Mouse (Mus musculus) 3134 (cell line): ENCODE data around the gene Prss50.

Experiments used
- DNase-seq: peaks from one replicate; pipeline ENCODE4 v3.0.0-alpha.2; 2011; ENCODE audit warnings: low spot score; ENCODE audit not compliant: insufficient read length; ENCODE audit errors: extremely low read depth

Prss50 gene

DNA sequence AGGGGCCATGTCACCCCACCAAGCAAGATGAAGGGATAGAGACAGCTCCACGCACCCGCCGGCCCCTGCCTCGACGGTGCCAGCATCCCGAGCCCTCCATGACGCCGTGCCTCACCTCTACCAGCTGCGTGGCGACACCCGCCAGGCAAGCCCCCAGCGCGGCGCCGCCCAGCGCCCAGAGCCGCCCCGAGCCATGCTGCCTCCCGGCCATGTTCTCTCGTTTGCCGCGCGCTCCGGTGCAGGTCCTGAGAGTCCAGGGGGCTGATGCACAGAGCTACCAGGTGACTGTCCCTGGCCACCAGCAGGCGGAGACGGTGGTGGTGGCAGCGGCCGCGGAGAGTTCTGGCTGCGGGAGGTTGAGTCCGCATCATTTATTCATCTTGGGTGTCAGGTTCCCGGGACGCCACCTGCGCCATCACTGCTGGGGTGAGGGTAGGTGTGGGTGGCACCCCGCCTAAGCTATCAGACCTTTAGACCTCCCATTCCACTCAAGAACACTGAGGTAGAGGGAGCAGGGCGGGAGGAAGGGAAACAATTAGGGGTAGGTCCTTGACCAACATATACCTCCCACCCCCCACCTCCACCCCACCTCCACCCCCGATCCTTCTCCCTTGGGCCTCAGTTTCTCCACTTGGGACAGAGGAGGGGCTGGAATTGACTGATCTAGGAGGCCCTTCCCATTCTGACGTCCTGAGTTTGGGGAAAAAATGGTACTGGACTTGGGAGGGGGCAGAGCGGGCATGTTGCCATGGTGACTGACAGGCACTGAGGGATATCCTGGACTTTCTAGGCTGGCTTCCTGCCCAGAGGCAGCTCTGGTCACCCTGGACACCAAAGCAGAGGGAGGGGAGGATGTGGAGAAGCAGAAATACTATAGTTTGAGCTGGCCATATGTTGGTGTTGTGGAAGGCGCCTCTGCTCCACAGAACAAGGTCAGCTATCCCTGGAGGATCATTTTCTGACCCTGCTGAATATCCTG is 16.2 kb downstream of the Prss50 start:
- no peak for DNase-seq

DNA sequence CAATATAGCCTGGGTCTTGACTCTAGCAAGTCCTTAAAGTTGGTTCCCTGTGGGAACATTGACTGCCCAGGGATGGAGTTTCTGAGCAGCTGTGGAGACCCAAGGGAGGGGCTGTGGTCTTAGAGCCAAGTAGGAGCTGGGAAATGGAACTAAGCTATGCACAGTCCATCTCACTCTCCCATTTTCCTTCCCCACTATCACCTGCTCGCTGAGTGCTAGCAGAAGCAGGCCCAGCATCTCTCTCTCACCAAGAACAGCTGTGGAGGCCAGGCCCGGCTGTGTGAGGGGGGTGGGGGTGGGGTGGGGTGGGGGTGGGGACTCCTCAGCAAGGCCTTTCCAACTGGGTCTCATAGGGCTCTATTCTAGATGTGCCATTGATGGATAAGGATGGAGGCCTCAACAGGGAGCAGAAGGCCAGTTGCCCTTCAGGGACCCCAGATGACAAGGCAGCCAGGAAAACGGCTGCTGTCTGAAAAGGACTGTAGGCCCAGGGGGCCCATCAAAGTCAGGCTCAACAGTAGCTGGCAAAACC is 17.0 kb downstream of the Prss50 start:
- no peak for DNase-seq

DNA sequence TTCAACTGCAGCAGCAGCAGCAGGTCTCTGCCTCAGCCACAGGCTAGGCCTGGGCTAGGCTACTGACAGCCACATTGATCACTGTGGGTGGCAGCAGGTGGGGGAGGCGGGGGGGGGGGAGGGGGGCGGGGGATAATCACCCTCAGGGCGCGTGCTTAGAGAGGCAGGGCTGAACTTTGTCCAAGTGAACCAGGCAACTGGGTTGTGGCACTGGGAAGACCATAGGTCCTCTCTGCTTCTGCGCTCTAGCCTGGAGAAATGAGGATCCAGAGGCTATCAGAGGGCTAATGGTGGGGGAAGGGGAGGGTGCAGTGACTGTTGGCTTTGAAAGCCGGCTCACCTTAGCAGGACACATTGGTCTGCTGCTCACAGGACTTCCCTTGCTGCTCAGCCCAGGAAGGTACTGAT is 17.5 kb downstream of the Prss50 start:
- DNase-seq: no peak

DNA sequence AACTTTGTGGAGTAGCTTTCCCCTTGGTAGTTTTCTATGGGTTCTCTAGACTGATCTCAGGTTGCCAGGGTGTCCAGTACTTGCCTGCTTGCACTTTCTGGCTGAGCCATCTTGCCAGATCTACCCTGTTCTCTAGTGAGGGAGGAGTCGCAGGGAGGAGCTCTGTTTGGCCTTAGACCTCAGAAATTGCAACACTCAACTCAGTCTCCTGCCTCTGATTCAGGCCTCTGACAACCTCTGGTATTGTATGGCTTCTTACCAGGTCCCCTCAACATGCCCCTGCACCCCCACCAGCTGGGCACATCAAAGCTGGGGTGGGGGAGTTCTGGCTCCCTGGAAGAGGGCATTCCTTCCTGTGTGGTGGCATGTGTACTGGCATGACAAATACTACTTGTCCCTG is 19.6 kb downstream of the Prss50 start:
- DNase-seq: no peak

DNA sequence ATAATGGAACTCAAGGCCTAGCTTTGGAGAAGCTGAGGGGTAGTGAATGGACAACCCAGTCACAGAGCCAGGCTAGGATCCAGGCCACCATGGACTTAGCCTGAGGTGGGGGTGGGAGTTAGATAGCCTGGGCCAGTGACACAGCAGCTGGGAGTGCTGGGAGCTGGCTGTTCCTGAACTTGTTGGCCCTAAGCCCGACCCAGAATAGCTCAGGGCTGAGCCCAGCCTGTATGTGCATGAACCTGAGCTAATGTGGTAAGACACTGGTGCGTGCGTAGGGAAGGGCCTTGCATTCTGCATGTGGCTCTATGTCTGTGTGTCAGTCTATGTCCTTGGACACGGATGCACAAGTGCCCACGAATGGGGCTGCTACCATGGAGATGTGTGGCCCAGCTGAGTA is 20.1 kb downstream of the Prss50 start:
- no peak for DNase-seq

DNA sequence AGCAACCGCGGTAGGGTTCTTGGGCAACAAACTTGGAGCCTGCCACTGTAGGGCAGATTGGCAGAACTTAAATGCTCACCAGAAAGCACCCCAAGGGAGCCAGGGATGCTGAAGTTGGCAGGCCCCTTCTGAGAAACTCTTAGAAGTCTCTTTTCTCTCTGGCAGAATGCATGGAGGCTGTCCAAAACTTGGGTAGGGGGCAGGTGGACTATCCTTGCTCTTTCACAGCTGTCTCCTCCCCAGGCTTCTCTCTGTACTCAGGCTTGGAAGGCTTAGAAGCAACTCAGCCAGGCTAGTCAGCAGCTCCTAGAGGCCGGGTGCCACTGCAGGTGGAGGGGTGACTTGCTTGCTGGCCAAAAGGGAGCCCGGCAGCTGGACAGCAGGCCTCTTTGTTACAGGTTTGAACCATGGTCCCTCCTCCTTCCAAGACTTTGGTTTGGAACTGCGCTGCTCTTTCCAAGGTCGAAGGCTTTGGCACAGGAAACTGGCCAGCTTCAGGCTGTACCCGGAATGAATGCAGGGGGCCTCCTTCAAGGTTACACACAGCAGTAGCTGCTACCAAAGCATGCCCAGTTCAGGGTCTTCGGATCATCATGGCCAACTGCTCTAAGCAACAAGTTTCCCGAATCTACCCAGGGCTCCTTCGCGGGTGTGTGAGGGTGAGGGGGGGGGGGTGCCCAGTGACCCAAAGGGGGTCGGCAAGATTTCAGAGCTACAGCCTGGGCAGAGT is 21.6 kb downstream of the Prss50 start, which contains the start of gene Als2cl:
Als2cl (plus strand) TSS at position 680 of the 730 bp plus-strand sequence.
- no peak for DNase-seq

DNA sequence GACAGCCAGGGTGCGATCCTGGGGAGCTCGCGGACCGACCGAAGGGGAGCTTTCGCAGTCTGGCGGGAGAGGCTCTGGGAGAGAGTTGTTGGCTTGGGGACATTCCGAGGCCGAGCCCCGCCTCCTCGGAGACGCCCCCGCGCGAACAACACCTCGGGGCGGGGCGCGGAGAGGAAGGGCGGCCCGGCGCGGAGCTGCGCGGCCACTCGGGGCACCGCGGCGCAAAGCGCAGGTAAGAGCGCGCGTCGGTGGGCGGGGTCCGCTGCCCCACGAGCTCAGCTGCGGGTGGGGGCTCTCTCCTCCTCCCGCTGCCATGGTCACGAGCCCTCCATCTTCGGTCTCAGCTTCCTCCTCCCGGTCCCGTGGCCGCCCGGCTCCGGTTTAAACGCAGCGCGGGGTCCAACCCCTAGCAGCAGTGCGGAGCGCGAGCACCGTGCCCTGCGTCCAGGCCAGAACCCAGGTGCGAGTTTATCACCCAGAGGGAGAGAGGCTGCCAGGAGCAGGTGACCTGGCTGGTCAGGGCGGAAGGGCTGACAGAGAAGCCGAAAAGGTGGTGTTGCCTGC is 22.3 kb downstream of the Prss50 start, which contains the start of gene Tmie:
Tmie (minus strand) TSS at position 116 of the 564 bp plus-strand sequence.
- DNase-seq: peak; percentile 72

DNA sequence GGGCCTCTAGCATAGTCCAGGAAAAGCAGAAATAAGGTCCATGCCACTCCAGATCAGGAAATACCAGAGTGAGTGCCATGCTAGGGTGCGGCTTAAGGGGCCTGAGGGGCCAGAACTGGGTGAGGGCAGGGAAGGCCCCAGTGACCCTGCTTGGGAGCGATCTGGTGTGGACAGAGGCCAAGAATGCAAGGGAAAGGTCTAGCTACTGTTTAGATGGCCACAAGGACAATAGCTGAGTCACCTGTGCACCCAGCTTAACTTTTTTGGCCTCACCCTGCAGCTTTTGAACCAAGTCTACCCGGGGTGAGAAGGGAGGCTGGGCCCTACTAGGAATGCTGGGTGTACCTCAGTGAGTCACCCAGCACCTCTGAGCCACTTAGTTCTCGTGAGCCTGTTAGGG is 23.0 kb downstream of the Prss50 start:
- DNase-seq: peak; percentile 59

DNA sequence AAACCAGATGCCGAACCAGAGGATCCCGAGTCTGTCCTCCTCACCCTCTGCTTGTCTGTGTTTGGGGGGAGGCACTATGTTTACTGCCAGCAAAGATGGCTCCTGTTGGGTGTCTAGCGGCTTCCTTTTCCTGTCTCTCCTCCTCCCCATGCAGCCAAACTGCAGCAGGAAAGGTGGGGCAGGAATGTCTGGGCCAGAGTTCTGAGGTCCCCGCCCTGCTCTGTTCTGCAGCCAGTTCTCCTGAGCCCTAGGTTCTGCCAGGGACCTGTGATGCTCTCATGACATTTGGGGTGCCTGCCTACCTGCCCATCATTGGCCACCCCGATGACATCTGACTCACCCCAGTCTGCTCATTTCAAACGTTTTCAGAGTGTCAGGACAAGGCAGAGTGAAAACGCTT is 24.2 kb downstream of the Prss50 start:
- no peak for DNase-seq

DNA sequence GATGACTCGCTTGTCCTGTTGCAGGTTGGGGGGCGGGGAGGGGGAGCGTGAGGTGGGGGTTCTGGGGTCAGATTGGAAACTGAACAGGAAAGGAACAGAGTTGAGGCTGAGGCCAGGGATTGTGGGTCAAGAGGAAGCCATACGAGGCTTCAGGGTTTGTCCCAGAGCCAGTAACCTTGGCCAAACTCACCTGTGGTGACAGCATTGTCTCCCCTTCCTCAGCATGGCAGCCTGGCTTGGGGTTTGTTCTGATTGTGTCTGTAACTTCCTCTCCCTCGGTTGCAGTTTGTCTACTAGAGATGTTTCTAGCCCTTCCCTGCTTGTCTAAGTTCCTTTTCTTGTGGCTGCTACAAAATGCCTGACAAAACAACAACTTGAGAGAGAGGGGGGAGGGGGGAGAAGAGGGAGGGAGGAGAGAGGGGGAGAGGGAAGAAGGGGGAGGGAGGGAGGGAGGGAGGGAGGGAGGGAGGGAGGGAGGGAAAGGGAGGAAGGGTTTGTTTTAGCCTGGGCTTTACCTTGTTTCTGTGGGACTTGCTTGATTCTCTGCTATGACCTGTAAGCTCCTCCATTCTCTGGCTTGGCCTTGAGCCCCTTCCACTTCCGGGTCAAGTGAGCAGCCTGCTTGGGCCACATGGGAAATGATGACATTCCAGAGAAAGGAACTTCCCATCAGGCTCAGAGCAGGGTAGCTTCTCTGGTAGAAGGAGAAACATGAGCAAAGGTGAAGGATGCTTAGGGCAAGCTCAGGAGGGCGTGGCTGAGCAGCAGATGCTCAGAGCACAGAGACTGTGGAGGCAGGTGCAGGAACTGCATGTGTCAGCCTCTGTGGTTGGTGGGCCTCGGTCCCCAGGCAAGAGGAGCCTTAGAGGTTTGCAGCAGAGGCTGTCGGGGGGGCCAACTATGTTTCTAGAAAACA is 29.9 kb downstream of the Prss50 start:
- DNase-seq: no peak

DNA sequence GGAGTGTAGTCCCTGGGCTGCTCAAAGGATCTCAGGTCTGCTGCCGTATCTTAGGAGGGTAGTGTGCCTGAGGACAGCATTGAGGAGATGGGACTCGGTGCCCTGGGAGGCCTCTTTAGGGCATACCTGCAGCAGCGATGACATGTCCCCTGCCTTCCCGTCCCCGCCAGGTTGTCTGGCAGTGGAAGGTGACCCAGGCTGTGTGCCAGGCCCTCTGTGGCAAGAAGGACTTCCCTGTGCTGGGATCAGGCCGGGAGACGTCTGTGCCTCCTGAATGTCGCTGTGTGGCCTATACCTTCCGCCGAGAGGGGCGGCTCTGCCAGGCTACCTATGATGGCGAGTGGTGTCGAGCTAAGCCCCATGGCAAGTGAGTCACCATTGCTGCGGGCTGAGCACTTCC is 31.2 kb downstream of the Prss50 start:
- no peak for DNase-seq

DNA sequence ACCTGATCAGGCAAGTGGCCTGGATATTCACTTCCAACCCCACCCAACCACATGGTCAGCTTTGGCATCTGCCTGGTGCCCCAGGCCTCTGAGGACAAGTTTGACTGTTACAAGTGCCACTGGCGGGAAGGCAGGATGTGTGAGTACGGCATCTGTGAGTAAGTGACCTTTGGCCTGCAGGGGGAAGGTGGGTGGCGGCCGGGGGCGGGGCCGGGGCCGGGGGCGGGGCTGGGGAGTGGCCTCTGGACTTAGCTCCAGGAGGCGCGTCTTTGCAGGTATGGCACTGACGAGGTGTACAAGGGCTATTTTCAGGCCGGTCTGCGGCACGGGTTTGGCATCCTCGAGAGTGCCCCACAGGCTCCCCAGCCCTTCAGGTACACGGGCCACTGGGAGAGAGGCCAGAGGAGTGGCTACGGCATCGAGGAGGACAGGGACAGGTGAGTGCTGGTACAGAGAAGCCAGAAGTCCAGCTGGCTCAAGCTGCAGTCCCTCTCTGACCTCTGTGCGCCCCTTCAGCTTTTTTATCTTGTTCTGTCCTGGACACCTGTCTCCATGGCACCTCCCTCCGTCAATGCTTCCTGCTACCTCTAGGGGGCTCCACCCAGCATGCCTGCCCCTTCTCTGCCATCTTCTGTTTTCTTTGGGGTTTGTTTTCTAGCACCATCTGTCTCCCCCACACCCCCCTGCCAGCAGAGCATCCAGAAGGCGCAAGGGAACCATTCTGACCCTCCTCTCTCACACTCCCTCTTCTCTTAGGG is 32.4 kb downstream of the Prss50 start:
- no peak for DNase-seq

DNA sequence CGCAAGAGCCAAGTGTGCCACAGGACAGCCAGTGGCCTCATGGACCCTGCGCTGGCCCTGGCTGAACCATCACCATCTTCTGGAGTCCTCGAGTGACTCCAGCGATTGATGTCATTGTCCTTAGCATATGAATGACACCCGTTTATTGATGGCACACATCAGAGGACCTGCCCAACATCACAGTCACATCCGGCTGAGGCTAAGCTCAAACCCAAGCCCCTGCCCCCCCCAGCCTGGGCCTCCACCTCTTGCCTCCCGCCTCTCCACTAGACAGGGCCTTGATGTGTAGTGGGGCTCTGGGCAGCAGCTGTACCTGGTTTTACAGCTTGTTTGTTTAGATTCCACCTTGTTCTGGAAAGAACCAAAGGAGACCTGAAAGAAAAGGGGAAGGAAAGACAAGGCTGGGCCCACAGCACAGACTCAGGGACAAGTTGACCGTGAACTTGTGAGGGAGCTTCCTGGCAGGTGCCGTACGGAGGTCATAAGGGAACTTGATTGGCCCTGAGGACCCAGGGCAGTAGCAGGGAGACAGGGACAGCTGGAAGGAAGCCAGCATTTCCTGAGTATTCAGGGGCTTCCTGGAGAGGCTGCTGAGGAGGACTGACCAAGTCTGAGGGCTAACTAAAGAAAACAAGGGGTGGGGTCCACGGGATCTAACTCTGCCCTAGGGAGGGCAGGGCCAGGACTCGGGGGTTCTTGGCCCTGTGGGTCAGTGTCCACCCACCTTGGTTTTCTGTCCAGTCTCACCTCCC is 33.5 kb downstream of the Prss50 start:
- no peak for DNase-seq

DNA sequence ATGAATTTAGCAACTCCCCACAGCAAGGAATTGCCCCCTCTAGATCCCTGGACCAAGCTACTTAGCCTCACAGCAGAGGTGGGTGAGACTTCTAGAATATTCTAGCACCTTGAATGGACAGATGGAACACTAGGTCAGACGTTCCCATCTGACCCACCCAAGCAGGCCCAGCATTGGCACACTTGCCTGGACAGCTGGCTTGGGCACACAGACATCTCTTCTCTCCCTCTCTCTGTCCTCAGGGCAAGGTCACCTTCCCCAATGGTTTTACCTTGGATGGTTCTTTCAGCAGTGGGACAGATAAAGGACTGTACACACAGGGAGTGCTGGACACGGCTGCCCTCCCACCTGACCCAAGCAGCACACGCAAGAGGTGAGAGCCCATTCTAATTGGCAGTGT is 34.8 kb downstream of the Prss50 start:
- no peak for DNase-seq

DNA sequence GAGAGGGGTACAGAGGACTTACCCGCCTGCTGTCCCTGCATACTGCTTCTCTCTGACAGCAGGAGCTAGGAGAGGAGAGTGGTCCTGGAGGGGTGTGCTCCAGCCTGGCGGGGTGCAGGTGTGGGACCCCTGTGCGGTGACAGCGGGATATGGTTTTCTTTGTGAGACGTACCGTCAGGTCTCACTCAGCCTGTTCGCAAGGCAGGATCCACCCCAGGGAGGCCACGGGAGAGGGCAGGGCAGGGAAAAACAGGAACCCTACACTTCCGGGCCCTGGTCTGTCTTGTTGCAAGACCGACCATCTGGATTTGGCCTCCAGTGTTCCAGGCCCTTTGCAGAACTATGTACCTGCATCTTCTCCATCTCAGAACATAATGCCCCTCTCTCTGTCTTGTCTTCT is 35.7 kb downstream of the Prss50 start:
- no peak for DNase-seq

DNA sequence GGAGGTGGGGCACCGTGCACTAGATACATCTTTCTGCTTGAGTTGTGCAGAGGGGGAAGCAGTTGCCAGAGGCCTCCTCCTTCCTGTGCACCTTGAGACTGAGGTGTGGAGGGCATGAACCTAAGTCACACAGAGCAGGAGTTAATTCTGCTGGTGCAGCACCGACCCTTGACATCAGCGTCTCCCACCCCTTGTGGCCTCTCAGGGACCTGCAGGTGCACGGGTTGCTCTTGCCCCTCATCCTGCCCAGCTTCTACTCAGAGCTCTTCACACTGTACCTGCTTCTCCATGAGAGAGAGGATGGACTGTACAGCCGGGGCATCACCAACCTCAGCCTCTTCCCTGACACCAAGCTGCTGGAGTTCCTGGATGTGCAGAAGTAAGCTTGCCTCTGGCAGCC is 37.7 kb downstream of the Prss50 start:
- no peak for DNase-seq

DNA sequence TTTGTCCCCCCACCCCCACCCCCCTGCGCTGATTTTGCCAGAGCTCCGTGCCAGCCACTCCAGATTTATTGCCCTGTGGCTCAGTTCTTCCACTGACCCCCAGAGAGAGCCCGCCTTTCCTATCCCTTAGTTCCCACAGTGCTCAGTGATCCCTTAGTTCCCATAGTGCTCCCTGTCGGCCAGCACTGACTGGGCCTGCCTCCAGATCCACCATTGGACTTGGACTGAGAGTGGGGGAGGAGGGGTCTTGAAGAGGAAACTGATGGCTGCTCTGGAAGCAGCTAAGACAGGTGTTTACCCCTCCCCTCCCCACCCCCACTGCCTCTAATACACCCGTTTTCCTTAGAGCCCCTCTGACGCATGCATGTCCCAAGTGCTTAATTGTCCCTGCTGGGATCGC is 38.2 kb downstream of the Prss50 start:
- no peak for DNase-seq

DNA sequence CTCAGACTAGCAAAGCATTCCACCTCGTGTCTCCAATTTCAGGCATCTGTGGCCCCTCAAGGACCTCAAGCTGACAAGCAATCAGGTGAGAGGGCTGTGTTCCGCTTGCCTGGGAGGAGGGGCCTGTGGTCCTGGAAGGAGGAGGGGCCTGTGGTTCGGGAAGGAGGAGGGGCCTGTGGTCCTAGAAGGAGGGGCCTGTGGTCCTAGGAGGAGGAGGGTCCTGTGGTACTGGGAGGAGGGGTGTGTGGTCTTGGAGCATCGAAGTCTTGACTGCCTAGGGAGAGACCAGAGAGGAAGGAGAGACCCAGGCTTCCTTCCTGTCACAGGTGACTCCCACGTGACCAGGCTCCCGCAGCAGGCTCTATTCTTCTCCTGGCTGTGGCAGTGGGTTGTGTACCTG is 38.8 kb downstream of the Prss50 start:
- no peak for DNase-seq
